Mouse (Mus musculus) left cerebral cortex, postnatal 36 days (tissue): Measurements from ENCODE around the gene Lama5. TPM values are rescaled to one million over a fixed set of nuclear protein-coding genes. Genes with fewer than 3 reads are reported as not detected.

Experiments used
- DNase-seq, 2 experiments: peaks; one replicate each; pipeline ENCODE4 v3.0.0; 2021 to 2022; ENCODE audit warnings: low spot score in 2 of 2, mixed read lengths in 1 of 2
- intact Hi-C: fragments of 180-260 bp; cut with DNase I; formaldehyde crosslinking; loops from one replicate; pipeline ENCODE4 v1.15.1; 2025
- total RNA-seq, 2 experiments: library from RNA; stranded (reverse); gene quantifications; 2 replicates each; pipeline ENCODE4 v1.2.3; 2021

Gene Lama5
- total RNA-seq, 2 experiments from 2014 or later, result 6.3 to 7.2 TPM

DNA sequence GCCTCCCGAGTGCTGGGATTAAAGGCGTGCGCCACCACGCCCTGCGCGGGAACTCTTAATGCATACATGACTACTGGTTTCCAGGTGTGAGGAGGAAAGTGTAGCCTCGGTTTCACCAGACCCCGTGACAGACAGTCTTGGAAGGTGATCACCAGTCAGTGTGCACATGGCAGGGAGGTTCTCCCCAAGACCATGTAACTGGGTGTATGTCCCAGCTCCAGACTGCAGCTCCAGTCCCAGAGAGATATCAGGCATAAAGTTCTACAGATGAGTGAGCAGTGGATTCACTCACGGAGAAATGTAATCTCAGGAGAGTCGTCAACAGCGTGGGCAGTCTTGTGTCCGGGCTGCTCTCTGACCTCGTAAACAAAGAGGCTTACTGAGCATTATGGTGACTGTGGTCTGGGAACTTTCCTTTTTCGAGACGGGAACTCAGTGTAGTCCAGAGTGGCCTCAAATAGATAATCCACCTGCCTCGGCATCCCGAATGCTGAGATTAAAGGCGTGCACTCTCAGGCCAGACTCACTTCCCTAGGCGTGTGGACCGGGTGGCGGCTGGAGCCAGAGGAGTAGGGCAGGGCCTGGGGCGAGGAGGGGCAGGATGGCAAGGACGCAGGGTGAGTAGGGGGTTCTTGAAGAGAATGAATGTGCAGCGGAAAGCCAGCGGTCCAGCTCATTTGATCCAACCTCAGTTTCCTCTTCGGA, 30.8 kb upstream of the Lama5 start:
- no peak for DNase-seq
- intact Hi-C loops, result loop anchor here (10.0 kb wide), 2 partner anchors 182 to 282 kb away; partner anchors contain the start of genes Mtg2 and Taf4

DNA sequence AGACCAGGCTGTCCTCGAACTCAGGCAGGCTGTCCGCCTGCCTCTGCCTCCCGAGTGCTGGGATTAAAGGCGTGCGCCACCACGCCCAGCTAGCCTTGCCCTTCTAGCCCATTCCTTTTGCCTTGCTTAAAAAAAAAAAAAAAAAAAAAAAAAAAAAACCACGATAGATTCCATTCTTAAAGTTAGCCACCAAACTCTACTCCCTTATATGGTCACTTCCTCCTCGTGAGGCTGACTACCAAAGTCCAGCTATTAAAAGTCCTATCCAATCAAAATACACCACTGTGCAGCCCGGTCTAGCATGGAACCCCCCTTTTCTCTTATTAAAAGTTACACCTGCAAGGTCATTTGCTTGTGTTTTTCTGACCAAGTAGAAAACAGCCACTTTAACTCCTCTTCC, 30.0 kb upstream of the Lama5 start:
- intact Hi-C loops, result loop anchor here (10.0 kb wide), 2 partner anchors 181 to 281 kb away; partner anchors contain the start of genes Mtg2 and Taf4
- no peak for DNase-seq

DNA sequence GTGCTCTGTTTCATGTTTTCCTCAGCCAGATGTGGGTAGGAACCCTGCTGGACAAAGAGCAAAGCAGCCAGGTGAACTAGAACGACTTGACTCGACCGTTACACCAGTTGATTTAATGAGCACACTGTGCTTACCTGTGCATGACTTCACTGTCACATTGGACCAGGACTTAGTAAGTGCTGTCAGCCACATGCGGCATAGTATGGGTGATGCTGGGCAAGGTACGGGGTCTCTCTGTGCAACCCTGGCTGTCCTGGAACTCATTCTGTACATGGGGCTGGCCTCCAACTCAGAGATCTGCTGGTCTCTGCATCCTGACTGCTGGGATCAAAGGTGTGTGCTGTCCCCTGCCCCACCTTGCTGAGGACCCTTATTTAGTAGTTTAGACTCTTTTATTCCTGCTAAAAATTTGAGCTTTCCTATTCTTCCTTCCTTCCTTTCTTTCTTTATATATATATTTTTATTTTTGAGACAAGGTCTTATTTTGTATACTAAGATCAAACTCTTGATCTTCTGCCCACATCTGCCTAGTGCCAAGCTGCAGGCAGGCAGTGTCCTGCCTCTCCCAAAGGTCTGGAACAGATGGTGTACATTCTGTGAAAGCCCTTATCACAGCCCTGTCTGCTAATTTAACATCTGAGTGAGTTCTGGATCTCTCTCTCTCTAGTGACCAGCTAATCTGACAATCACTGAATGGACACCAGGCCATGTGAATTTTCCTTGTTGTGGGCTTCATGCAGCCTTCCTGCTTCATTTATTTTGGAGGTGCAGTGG, 29.0 kb upstream of the Lama5 start:
- no peak for DNase-seq
- intact Hi-C loops, result loop anchor here (5.0 to 10.0 kb wide), 3 partner anchors 180 to 337 kb away; partner anchors contain the start of genes Mtg2 and Taf4

DNA sequence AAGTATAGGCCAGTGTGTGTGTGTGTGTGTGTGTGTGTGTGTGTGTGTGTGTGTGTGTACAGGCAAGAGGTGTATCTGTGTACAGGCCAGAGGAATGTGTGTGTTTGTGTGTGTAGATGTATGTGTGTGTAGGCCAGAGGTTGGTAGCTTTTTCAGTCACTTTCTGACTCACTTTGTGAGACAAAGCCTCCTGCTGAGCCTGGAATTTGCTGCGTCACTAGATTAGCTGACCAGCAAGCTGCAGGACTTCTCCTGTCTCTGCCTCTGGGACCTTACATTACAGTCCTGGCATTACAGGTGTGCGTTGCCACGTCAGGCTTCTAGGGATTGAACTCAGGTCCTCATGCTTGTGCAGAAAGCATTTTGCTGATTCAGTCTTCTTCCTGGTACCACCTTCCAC, 26.2 kb upstream of the Lama5 start:
- DNase-seq, result no peak
- intact Hi-C loops, result loop anchor here (2.0 to 10.0 kb wide), 4 partner anchors 83 to 335 kb away; partner anchors contain the start of genes Mtg2 and Taf4

DNA sequence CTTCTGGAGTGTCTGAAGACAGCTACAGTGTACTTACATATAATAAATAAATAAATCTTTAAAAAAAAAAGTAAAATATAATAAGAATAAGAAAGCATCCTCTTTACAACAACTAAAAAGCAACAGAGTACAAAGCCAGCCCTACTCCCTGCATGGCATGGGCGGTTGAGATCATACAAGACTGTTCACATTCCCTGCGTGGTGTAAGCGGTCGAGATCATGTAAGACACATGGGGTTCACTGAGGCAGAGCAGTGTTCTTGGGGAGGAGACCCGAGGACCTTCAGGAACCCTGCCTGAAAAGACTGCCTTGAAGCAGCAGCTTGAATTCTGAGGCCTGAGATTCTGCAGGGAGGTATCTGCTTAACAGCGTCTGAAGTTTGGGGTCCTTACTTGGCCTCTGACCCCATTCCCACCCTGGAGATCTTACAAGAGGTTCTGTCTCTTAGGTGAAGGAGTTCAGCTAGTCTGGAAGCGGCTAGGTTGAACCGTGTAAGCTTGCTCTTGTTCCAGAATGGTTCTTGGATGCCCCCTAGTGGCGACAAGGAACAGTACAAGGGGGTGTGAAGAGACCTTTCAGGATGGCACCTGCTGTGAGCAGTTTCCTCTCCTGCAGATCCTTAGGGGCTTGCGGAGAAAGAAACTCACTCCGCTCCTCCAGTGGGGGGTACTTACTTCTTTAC, 25.4 kb upstream of the Lama5 start:
- peak; percentile 77 to 78 for DNase-seq
- intact Hi-C loops, result loop anchor here (5.0 to 10.0 kb wide), 3 partner anchors 176 to 334 kb away; partner anchors contain the start of genes Mtg2 and Taf4

DNA sequence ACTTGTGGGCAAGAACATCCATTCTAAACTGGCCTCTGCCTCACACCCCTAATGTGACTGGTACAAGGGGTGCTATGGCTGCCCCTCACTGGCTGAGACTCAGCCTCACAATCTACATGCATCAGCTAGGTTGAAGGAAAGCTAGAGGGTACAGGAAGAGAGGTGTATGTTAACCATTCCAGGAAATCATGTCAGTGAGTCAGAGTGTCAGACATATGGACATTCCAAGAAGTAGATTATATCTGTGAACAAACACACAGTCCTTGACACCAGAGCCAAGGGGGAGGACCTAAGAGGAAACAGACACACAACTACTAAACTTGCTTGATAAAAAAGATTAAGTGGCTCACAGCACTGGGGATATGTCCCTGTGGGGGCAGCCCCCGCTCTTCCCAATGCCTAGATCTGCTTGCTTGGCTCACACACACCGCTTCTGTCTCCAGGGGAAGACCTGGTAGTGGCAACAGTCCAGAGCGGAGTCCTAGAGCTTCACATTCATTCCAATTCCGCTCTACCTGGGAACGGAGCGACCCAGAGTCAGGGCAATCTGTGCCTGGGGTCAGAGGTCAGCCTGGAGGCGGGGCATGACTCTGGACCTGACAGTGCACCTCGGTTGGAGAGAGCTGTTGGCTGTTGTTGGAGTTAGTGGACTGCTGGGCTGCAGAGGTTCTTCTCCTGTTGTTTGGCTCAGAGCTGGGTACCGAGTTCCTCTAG, 23.4 kb upstream of the Lama5 start:
- intact Hi-C loops, result no loop called here
- DNase-seq, result no peak

DNA sequence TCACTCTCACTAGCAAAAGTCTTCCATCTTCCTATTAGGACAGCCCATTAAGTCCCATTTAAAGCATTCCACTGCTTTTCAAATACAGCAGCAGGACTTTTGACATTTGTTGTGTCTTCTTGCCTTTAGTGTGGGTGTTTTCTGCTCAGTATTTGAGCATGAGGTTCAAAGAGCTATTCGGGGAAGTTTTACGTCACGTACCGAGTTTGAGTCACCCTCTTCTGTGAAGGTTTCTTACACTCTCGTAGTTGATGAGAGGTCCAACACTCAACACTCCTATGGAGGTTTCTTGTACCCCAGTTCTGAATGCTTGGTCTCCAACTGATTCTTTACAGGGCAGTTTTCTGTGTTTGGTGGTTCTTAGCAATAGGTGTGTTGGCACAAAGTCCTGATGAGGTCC, 22.3 kb upstream of the Lama5 start:
- intact Hi-C loops, result no loop called here
- no peak for DNase-seq

DNA sequence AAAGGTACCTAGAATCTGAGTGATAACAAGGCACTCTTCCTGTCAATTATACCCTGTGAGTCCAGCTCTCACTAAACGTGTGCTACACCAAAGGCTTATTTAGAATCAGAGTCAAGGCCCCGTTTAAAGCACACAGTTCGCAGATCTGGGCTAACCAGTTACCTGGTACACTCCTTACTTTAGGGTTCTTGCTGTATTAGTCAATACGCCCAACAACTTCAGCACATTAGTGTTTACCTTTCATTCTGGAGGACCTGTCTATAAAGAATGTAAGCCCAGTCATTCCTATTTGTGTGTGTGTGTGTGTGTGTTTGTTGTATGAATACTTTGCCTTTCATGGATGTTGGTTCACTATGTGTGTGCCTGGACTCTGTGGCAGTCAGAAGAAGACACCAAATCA, 17.4 kb upstream of the Lama5 start:
- no peak for DNase-seq
- intact Hi-C loops, result no loop called here

DNA sequence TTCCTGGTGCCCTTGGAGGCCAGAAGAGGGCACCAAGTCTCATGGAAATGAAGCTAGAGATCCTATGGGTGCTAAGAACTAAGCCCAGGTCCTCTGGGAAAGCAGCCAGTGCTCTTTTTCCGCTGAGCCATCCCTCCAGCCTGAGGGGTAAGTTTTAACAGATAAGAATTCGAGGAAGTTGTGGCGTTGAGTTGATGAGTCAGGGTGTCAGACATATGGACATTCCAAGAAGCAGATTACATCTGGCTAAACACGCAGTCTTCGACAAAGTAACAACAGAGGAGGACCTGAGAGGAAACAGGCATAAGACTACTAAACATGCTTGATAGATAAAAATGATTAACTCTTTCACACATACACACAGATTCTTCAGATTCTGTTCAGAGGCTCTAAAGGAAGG, 12.9 kb upstream of the Lama5 start:
- no peak for DNase-seq
- intact Hi-C loops, result loop anchor here (5.0 kb wide), 1 partner anchor 41 kb away; no protein-coding TSS in a partner anchor

DNA sequence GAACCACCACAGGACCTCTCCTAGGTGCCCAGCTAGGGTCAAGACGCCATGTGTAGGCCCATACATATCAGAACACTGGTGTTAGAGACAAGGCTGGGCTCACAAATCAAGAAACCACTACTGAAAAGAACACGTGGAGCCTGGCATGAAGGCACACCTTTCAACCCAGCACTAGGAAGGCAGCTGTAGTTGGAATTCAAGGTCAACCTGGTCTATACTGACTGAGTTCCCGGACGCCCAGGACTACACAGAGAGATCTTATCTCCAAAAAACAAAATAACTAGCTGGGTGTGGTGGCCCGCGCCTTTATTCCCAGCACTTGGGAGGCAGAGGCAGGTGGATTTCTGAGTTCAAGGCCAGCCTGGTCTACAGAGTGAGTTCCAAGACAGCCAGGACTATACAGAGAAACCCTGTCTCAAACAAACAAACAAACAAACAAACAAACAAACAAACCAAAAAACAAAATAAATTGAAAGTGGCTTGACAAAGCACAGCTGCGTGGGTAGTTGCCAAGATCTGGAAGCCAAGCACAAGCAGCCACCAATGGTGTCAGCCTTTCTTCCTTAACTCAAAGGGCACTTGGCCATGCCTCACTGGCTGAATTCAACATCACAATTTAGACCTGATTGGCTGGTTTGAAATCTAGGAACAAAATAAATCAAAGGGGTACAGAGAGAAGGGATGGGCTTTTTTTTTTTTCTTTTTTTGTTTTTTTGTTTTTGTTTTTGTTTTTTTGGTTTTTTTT, 12.1 kb upstream of the Lama5 start:
- intact Hi-C loops, result loop anchor here (5.0 kb wide), 1 partner anchor 40 kb away; no protein-coding TSS in a partner anchor
- no peak for DNase-seq

DNA sequence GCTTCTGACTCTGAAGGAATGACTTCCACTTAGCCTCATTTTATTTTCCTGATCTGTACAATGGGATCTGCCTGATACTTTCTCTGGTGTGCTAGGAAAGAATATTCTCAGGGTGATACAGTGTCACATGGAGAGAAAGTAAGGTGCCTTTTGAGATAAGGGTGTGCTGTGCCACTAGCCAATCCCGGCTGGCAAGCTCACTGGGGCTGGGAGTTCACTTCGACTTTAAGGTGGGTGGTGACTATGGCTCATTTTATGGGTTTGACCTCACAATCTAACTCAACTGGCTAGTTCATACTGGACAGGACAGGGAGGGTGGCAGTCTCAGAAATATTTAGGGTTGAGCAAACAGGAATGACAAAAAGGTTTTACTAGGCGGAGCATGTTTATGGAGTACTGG, 11.3 kb upstream of the Lama5 start:
- intact Hi-C loops, result loop anchor here (5.0 kb wide), 1 partner anchor 40 kb away; no protein-coding TSS in a partner anchor

DNA sequence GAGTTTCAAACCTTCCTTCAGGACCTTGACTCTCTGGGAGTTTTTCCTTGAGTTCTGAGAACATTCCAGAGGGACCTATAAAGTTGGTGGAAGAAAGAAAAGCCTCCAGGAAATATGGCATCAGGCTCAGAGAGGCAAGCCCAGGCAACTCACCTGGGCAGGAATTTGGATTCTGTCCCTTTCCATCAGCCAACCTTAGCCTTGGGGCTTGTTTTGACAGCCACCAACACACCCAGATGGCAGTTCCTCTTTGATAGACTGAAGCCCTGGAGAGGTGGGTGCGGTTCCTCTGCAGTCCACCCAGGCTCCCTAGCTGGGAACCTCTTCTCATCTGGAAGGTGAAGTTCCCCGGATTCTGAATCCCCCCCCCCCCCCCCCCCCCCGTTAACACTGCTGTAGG, 10.8 kb upstream of the Lama5 start:
- DNase-seq, result no peak
- intact Hi-C loops, result loop anchor here (5.0 kb wide), 1 partner anchor 39 kb away; no protein-coding TSS in a partner anchor

More for the DNA sequence above, 11.3 kb upstream of the Lama5 start:
- DNase-seq, result no peak

DNA sequence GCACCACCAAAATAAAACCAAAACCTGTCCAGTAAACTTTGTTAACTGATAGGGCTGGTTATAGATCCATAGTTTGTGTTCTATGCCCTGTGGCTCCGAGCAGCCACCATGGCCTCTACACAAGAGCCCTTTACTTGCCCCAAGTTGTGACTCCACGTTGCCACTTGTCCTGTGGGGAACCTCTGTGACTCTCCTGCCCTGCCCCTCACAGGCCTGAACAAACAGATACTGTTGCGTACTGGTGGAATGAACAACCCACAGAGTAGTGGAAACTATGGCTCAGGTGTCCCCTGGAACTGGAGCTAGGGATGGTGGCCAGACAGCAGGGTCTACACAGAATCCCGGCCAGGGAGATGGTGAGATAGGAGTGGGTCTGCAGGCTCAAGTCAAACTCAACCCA, 10.1 kb upstream of the Lama5 start:
- intact Hi-C loops, result loop anchor here (5.0 kb wide), 1 partner anchor 38 kb away; no protein-coding TSS in a partner anchor
- no peak for DNase-seq

DNA sequence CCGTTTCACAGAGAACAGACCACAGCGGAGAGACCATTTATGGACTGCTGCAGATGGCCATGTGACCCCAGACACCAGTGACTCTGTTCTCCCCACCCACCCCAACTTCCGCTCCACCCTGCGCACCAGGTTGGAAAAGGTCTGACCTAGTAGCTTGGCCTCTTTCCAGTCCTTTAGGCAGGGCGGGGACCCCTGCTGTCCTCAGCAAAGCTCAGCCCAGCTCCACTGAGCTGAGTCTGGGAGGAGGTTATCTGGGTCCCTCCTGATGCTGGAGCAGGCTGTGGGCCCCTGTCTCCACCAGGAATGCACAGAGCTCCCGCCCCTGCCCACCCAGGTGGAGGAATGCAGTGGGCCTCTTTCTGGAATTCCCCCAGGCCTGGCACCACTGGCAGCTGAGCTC, 9.3 kb upstream of the Lama5 start:
- intact Hi-C loops, result loop anchor here (5.0 kb wide), 1 partner anchor 38 kb away; no protein-coding TSS in a partner anchor

DNA sequence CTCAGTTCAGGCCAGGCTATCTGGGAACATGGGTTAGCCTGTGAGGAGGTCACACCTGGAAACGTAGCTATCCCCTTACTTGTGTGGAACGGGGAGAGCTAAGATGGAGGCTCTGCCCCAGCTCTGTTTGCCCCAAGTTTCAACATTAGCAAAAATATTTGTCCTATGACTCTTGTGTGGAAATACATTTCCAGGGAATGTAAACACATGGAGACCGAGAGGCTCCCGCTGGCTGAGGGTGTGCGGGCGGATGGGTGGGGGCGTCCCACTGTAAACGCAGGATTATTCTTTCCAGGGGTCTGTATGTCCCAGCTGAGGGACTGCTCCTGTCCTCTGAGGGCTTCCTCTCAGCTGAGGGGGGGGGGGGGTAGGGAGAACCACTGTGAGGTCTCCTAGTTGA, 8.7 kb upstream of the Lama5 start:
- DNase-seq, result no peak

More for the DNA sequence above, 9.3 kb upstream of the Lama5 start:
- DNase-seq, result no peak

DNA sequence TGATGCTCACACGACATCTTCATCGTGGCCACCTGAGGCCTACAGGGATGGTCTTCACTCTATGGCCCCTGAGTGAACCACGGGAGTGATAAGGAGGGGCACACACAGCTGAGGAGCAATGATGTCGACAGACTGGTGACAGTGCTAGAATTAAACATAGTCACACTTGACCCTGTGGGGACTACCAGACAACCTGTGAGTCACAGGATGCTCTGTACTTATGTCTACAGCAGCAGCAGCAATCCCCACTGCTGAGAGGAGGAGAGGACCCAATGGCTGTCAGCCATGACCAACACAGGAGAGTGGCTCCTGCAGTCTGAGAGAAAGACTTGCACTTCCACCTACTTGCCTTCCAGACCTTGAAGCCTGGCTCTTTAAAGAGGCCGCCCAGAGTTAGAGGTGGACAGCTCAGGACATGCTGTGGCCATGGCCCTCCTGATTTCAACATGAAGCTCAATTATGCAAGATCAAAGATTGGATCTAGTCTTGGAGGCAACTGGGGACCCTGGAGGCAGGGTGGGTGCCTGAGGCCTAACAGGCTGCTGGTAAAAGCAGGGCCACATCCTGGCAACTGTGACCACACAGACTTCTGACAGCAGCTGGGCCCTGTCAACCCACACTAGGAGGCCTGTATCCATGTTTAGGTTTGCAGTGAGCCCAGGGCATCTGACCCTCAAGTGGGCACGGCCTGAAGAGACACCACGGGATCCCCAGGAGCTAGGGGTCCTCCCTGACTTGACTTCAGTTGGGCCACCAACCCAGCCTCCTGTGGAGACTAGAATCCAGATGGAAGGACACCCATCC, 7.6 kb upstream of the Lama5 start:
- DNase-seq, result no peak
- intact Hi-C loops, result no loop called here

More for the DNA sequence above, 8.7 kb upstream of the Lama5 start:
- intact Hi-C loops, result no loop called here

DNA sequence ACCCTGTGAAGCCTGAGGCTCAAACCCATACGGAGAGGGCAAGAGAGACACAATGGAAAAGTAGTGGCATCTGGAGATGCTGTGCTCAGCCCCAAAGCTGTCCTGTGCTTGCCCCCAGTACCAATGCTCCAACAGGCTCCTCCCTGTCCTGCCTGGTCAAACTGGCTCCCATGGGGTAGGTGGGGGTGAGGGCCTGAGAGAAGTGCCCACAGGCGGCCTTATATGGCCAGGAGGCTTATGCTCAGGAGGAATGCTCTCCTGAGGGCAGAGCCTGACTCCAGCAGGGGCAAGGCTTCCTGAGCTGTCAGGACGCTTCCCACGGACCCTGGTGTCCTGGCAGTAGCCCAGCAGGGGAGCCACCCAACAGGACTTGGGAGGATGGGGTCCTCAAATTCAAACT, 4.8 kb upstream of the Lama5 start:
- DNase-seq, result no peak
- intact Hi-C loops, result no loop called here

DNA sequence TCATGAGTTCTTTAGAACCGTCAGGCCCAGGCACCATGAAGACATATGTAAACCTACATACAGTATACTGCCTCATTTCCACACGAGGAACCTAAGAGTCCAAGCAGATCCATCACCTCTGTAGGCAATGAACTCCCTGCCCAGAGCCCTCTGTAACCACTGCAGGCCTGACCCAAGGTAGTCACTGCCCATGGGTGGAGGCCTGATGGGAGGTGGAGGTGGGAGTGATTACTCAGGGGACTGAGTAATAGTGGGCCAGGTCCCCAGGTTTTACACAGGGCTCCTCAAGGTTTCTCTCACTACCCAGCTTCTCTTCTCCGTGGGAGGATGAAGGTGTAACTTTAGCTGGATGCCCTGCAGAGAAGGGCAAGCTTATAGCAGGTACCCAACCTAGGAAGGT, 3.5 kb upstream of the Lama5 start:
- intact Hi-C loops, result no loop called here
- DNase-seq, result no peak
